Mouse (Mus musculus): ENCODE data around the gene Rpl31. TPM values are rescaled to one million over a fixed set of nuclear protein-coding genes. Genes with fewer than 3 reads are reported as not detected.
A peak's percentile ranks its signal among the peaks of the same experiment; 100 is the strongest.

The Rpl31 gene
- polyA plus RNA-seq, 1 experiment from 2014 or later: 261 TPM

GRCm38 (mm10) chr1:39336788-39337187 is 30.9 kb upstream of the Rpl31 start:
- Histone ChIP-seq H3K9ac (ENCODE audit: low read depth, low read length) (no peak overlapping the region), H3K27ac (ENCODE audit: low read length) (no peak overlapping the region), H3K27me3 (ENCODE audit: control insufficient read depth, insufficient read depth, low read depth, low read length) (no peaks in the 10 kb centered on the region), H3K4me3 (ENCODE audit: low read depth, low read length) (no peak overlapping the region), H3K4me2 (ENCODE audit: low read length) (no peak overlapping the region), H3K9me3 (replicated peaks; ENCODE audit: control insufficient read depth, low read length, poor library complexity, severe bottlenecking) (no peaks in the 10 kb centered on the region), H3K36me3 (ENCODE audit: control insufficient read depth, insufficient read depth, low read length) (no peaks in the 10 kb centered on the region), H3K4me1 (ENCODE audit: control insufficient read depth, insufficient read depth, low read length) (no peaks in the 10 kb centered on the region)
- WGBS: 80% methylated on average over 8 of the region's 8 CpGs
- no peak for ATAC-seq

- Histone ChIP-seq H3K27ac (ENCODE audit: low read length) (no peak overlapping the region), H3K4me3 (ENCODE audit: low read depth, low read length) (no peak overlapping the region), H3K9me3 (replicated peaks; ENCODE audit: control insufficient read depth, low read length, poor library complexity, severe bottlenecking) (no peaks in the 10 kb centered on the region), H3K4me1 (ENCODE audit: control insufficient read depth, insufficient read depth, low read length) (no peaks in the 10 kb centered on the region), H3K36me3 (ENCODE audit: control insufficient read depth, insufficient read depth, low read length) (no peaks in the 10 kb centered on the region), H3K9ac (ENCODE audit: low read depth, low read length) (no peak overlapping the region), H3K4me2 (ENCODE audit: low read length) (no peak overlapping the region), H3K27me3 (ENCODE audit: control insufficient read depth, insufficient read depth, low read depth, low read length) (no peaks in the 10 kb centered on the region)
- 81% methylated on average over 10 of the region's 10 CpGs for WGBS
- no peak for ATAC-seq
These were observed 28.8 kb upstream of the Rpl31 start for GRCm38 (mm10) chr1:39338831-39339230.

GRCm38 (mm10) chr1:39339455-39339854 is 28.2 kb upstream of the Rpl31 start:
- no peak for ATAC-seq
- H3K4me1 ChIP-seq (ENCODE audit: control insufficient read depth, insufficient read depth, low read length): no peaks in the 10 kb centered on the region
- no peaks in the 10 kb centered on the region for H3K9me3 ChIP-seq (replicated peaks; ENCODE audit: control insufficient read depth, low read length, poor library complexity, severe bottlenecking)
- 57% methylated on average over 5 of the region's 5 CpGs for WGBS
- H3K36me3 ChIP-seq (ENCODE audit: control insufficient read depth, insufficient read depth, low read length): no peaks in the 10 kb centered on the region
- no peak overlapping the region for H3K4me2 ChIP-seq (ENCODE audit: low read length)
- no peak overlapping the region for H3K27ac ChIP-seq (ENCODE audit: low read length)
- no peak overlapping the region for H3K4me3 ChIP-seq (ENCODE audit: low read depth, low read length)
- no peak overlapping the region for H3K9ac ChIP-seq (ENCODE audit: low read depth, low read length)
- no peaks in the 10 kb centered on the region for H3K27me3 ChIP-seq (ENCODE audit: control insufficient read depth, insufficient read depth, low read depth, low read length)

GRCm38 (mm10) chr1:39340156-39340555 is 27.5 kb upstream of the Rpl31 start:
- WGBS: 86% methylated on average over 6 of the region's 6 CpGs
- H3K9me3 ChIP-seq (replicated peaks; ENCODE audit: control insufficient read depth, low read length, poor library complexity, severe bottlenecking): no peaks in the 10 kb centered on the region
- no peak overlapping the region for H3K27ac ChIP-seq (ENCODE audit: low read length)
- H3K36me3 ChIP-seq (ENCODE audit: control insufficient read depth, insufficient read depth, low read length): no peaks in the 10 kb centered on the region
- H3K27me3 ChIP-seq (ENCODE audit: control insufficient read depth, insufficient read depth, low read depth, low read length): no peaks in the 10 kb centered on the region
- no peak overlapping the region for H3K4me2 ChIP-seq (ENCODE audit: low read length)
- no peak overlapping the region for H3K9ac ChIP-seq (ENCODE audit: low read depth, low read length)
- no peak for ATAC-seq
- H3K4me3 ChIP-seq (ENCODE audit: low read depth, low read length): no peak overlapping the region
- H3K4me1 ChIP-seq (ENCODE audit: control insufficient read depth, insufficient read depth, low read length): no peaks in the 10 kb centered on the region

- Histone ChIP-seq H3K27ac (ENCODE audit: low read length) (no peak overlapping the region), H3K9ac (ENCODE audit: low read depth, low read length) (no peak overlapping the region), H3K4me1 (ENCODE audit: control insufficient read depth, insufficient read depth, low read length) (no peaks in the 10 kb centered on the region), H3K9me3 (replicated peaks; ENCODE audit: control insufficient read depth, low read length, poor library complexity, severe bottlenecking) (no peaks in the 10 kb centered on the region), H3K4me3 (ENCODE audit: low read depth, low read length) (no peak overlapping the region), H3K4me2 (ENCODE audit: low read length) (no peak overlapping the region), H3K36me3 (ENCODE audit: control insufficient read depth, insufficient read depth, low read length) (no peaks in the 10 kb centered on the region), H3K27me3 (ENCODE audit: control insufficient read depth, insufficient read depth, low read depth, low read length) (no peaks in the 10 kb centered on the region)
- WGBS: 20% methylated on average over 8 of the region's 8 CpGs
- peak; percentile 79 for ATAC-seq
These were observed 27.0 kb upstream of the Rpl31 start for GRCm38 (mm10) chr1:39340647-39341046.

GRCm38 (mm10) chr1:39341807-39342206 is 25.8 kb upstream of the Rpl31 start:
- no peaks in the 10 kb centered on the region for H3K36me3 ChIP-seq (ENCODE audit: control insufficient read depth, insufficient read depth, low read length)
- H3K27me3 ChIP-seq (ENCODE audit: control insufficient read depth, insufficient read depth, low read depth, low read length): no peaks in the 10 kb centered on the region
- H3K4me1 ChIP-seq (ENCODE audit: control insufficient read depth, insufficient read depth, low read length): no peaks in the 10 kb centered on the region
- no peaks in the 10 kb centered on the region for H3K9me3 ChIP-seq (replicated peaks; ENCODE audit: control insufficient read depth, low read length, poor library complexity, severe bottlenecking)
- no peak overlapping the region for H3K27ac ChIP-seq (ENCODE audit: low read length)
- H3K4me2 ChIP-seq (ENCODE audit: low read length): no peak overlapping the region
- H3K9ac ChIP-seq (ENCODE audit: low read depth, low read length): no peak overlapping the region
- ATAC-seq: no peak
- no peak overlapping the region for H3K4me3 ChIP-seq (ENCODE audit: low read depth, low read length)
- 89% methylated on average over 4 of the region's 4 CpGs for WGBS

GRCm38 (mm10) chr1:39343242-39343641 is 24.4 kb upstream of the Rpl31 start:
- Histone ChIP-seq H3K4me2 (ENCODE audit: low read length) (no peak overlapping the region), H3K27me3 (ENCODE audit: control insufficient read depth, insufficient read depth, low read depth, low read length) (no peaks in the 10 kb centered on the region), H3K4me1 (ENCODE audit: control insufficient read depth, insufficient read depth, low read length) (no peaks in the 10 kb centered on the region), H3K27ac (ENCODE audit: low read length) (no peak overlapping the region), H3K9ac (ENCODE audit: low read depth, low read length) (no peak overlapping the region), H3K9me3 (replicated peaks; ENCODE audit: control insufficient read depth, low read length, poor library complexity, severe bottlenecking) (no peaks in the 10 kb centered on the region), H3K4me3 (ENCODE audit: low read depth, low read length) (no peak overlapping the region), H3K36me3 (ENCODE audit: control insufficient read depth, insufficient read depth, low read length) (no peaks in the 10 kb centered on the region)
- WGBS: 82% methylated on average over 5 of the region's 5 CpGs
- no peak for ATAC-seq

GRCm38 (mm10) chr1:39344981-39345600 is 22.6 kb upstream of the Rpl31 start:
- Histone ChIP-seq H3K4me3 (ENCODE audit: low read depth, low read length) (no peak overlapping the region), H3K9me3 (replicated peaks; ENCODE audit: control insufficient read depth, low read length, poor library complexity, severe bottlenecking) (no peaks in the 10 kb centered on the region), H3K27me3 (ENCODE audit: control insufficient read depth, insufficient read depth, low read depth, low read length) (no peaks in the 10 kb centered on the region), H3K9ac (ENCODE audit: low read depth, low read length) (no peak overlapping the region), H3K36me3 (ENCODE audit: control insufficient read depth, insufficient read depth, low read length) (no peaks in the 10 kb centered on the region), H3K27ac (ENCODE audit: low read length) (no peak overlapping the region), H3K4me2 (ENCODE audit: low read length) (no peak overlapping the region), H3K4me1 (ENCODE audit: control insufficient read depth, insufficient read depth, low read length) (no peaks in the 10 kb centered on the region)
- no peak for ATAC-seq
- WGBS: 58% methylated on average over 21 of the region's 21 CpGs

- no peak for ATAC-seq
- Histone ChIP-seq H3K4me3 (ENCODE audit: low read depth, low read length) (no peak overlapping the region), H3K4me1 (ENCODE audit: control insufficient read depth, insufficient read depth, low read length) (no peaks in the 10 kb centered on the region), H3K9me3 (replicated peaks; ENCODE audit: control insufficient read depth, low read length, poor library complexity, severe bottlenecking) (peaks cover 2% of the 10 kb centered on the region; the same call in 1 of the 2 replicates), H3K27ac (ENCODE audit: low read length) (no peak overlapping the region), H3K9ac (ENCODE audit: low read depth, low read length) (no peak overlapping the region), H3K36me3 (ENCODE audit: control insufficient read depth, insufficient read depth, low read length) (no peaks in the 10 kb centered on the region), H3K4me2 (ENCODE audit: low read length) (no peak overlapping the region), H3K27me3 (ENCODE audit: control insufficient read depth, insufficient read depth, low read depth, low read length) (no peaks in the 10 kb centered on the region)
- 92% methylated on average over 1 of the region's 1 CpGs for WGBS
These were observed 18.6 kb upstream of the Rpl31 start for GRCm38 (mm10) chr1:39349001-39349400.
